Mouse (Mus musculus) adrenal gland, postnatal 25 days (tissue): Measurements from ENCODE around the gene Tssk3. TPM values are rescaled to one million over a fixed set of nuclear protein-coding genes. Genes with fewer than 3 reads are reported as not detected.
"Not testable (repeated sequence)": the region's sequence is repeated elsewhere in the genome, so short reads cannot be mapped to it uniquely, and the experiment has no call there.

Experiments used
- DNase-seq: peaks from one replicate; pipeline ENCODE4 v3.0.0; 2021; ENCODE audit warnings: mixed read lengths
- long read RNA-seq: library from polyadenylated mRNA; stranded (forward); transcript quantifications from one replicate; pipeline ENCODE4 v2.0.0, GENCODE M21; 2021
- total RNA-seq: library from RNA; stranded (reverse); gene quantifications from 2 replicates; pipeline ENCODE4 v1.2.3, GENCODE M21; 2021

Gene Tssk3
- not detected in 2 replicates for total RNA-seq
- long read RNA-seq: 0 reads

DNA sequence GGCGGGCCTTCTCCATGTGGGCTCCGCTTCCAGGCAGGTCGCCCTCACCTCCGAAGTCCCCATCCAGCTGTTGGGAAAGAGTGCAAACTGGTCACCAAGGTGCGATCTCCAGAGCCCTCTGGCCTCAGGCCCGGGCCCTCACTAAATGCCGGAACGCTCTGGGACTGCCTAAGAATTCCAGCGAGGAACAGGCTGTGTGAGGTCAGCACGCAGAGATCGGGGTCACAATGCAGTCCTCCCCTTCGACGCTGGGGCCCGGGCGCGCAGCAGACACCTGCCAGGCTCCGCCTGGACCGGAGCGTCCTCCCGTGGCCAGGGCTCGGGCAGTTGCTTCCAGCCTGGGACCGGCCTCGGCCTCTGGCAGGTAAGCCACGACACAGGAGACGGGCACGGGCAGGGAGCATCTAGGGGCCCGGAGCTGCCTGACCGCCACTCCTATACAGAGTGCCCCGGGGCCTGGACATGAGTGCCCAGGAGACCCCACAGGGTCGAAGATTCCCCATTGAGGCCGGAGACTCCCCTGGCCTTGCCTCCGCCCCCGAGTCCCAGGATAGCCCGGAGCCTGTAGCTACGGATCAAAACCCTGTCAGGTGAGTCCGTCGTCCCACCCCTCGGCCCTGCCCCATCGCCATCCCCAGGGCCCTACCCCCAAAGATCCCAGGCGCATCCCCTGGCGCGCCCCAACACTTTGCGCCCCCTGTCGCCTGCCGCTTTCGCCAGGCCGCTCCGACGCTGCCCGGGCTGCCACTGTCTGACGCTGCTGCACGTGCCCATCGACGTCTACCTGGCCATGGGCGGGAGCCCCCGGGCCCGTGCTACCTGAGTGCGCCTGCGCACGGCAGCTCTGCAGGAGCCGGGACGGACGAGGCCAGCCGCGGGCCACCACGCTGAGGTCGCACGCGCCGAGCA, at the start of gene Tssk3, which contains the start of gene Fam229a:
Tssk3 (minus strand) TSS at position 51 of the 909 bp plus-strand sequence.
Fam229a (plus strand) TSS at position 219 of the 909 bp plus-strand sequence.
- DNase-seq: no peak

DNA sequence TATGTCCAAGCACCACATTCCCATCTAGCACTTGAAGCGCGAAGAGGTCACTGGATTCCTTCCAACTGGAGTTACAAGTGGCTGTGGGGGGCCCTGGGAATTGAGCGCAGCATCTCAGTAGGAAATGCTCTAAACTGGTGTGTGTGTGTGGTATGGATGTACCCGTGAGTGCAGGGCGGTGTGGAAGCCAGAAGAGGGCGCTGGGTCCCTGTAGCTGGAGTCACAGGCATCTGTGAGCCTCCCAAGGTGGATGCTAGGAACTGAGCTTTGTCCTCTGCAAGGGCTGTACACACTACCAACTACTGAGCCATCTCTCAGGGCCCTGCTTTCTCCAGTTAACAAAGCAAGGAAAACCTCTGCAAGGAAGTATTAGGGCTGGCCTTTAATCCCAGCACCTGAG, 49.2 kb upstream of the Tssk3 start:
- DNase-seq: peak; percentile 19

DNA sequence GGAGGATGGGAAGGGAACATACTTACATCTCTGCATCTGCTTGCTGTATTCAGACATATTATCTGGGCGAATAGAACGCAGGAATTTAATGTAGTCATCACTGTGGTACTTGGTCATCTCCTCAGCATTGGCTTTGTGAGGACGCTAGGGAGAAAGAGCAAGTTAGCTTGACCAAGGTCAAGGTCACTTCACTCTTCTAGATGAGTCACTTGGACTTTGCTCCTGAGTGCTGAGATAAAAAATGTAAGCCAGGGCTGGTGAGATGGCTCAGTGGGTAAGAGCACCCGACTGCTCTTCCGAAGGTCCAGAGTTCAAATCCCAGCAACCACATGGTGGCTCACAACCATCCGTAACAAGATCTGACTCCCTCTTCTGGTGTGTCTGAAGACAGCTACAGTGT, 38.1 kb upstream of the Tssk3 start:
- DNase-seq: not testable (repeated sequence)

DNA sequence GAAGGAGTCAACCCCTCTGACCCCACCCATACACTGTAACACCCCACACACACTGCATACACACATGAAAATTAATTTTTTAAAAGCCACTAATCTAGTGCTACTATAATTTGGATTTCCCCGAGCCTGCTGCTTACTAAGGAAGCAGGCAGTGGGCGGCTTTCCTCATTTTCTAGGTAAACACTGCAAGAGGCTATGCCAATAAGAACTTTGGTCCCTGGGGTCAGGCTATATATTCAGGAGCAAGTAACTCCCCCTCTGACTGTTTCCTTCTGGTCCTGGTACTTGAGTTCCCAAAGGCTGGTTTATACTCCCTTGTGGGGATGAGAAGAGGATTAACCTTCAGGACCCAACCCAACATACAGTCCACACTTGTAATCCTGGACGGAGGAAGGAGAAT, 35.1 kb upstream of the Tssk3 start:
- no peak for DNase-seq

DNA sequence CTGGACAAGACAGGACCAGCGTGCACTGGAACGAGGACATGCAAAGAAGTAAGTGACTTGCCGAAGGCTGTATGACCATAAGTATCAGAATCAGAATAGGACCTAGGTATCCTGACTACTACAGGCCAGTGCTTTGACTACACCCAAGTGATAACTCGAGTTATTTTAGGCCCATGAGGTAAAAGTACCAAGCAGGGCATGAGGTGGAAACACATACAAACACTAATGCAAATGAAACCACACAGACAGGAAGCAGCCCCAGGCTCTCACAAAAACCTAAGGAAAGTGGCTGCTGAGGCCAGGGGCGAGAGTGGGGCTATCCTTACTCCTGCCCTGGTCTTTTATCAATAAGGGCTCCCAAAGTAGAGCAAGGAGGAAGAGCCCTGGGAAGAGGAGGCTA, 34.5 kb upstream of the Tssk3 start:
- DNase-seq: no peak

DNA sequence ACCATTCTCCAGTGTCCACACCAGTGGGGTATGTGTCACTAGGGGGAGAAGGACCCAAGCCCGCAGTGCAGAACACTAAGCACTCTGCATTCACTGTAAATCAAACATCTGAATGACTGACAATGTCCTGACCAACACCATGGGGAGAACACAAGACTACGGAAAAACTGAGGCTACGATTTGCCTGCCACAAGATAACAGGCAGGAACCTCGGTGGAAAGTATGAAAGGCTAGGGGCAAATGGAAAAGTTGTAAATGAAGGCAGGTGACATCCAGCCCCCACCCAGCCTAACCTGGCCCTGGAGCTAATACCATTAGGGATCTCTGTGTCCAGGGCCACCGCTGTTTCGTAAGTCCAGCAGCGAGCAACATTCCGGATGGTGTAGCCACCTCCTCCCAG, 27.7 kb upstream of the Tssk3 start:
- DNase-seq: no peak

DNA sequence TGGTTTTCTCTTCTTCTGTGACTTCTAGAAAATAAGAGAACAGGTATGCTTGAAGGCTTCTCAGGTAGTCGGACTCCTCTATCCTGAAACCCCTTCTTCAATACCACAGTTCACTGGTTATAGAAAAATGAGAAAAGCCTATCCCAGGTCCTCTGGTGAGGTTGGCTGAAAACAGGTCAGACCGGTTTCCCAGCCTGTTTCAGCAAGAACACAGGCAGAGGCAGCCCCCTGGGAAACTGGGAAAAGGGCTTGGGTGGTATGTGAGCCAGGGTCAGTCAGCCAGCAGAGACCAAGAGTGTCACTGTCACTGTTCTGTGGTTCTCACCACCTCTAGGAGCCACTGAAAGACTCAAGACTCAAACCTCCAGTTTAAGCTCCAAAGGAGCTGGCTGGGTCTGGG, 26.1 kb upstream of the Tssk3 start:
- no peak for DNase-seq

DNA sequence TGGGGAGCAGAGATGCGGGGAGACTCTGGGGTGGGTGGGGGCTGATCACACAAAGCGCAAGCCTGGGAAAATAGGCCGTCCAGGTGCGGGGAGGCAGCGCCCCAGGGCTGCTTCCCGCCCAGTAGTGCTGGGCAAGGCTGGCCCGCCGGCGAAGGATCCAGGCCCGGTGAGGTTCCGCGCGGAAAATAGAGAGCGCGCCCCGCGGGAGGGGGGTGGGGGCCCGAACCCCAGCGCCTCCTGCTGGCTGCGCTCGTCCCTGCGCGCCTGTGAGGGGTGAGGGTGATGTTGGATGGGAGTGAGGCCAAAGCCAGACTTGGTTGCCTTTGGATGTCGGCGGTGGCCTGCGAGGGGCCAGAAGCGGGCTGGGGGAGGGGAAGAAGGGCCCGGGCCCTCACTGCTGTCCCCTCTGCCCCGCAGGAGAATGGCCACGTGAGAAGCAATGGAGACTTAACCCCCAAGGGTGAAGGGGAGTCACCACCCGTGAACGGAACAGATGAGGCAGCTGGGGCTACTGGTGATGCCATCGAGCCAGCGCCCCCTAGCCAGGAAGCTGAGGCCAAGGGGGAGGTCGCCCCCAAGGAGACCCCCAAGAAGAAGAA, 23.6 kb upstream of the Tssk3 start:
- peak; percentile 76 for DNase-seq

DNA sequence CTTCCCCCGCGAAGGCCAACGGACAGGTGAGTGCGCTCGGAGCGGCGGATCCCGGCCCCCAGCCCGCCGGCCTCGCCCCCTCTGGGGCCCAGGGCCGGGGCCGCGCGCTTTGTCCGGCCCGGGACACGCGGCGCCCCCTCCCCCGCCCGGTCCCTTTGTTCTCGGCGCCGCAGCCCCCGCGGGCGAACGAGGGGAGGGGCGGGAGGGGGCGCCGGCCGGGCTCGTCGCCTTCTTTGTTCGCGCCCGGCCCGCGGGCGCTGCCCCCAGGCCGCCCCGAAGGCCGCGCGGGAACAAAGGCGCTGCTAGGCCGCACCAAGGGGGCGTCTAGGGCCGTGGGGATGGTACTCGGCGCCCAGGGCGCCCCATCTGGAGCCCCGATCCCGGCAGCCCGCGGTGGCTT, 23.1 kb upstream of the Tssk3 start:
- no peak for DNase-seq

DNA sequence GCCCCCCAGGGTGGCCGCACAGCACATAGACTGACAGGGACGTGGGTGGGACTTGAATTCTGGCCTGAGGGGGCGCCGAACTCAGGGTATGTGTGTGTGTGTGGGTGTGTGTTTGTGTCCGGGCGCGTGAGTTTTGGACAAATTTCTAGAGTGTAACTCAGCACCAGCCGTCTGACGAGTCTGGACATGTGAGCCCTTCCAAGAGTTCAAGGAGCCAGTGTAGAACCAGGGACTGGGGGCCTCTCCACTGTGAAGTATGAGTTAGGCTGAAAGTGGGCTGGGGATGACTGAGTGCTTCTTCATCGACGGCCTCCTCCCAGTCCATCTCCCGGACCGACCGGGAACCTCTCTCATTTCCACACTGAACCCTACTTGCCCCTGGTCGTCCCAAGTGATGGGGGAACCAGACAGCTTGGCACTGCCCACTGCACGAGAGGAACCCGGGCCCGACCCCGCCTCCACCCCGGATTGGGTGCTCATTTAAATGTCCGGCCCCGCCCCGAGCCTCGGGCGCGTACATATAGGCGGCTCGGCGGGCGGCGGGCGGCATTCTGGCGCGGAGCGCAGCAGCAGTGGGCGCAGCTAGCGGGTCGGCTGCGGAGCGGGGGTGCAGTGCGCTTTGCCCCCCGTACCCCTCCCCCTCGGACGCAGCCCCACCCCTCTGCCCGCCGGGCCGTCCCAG, 22.4 kb upstream of the Tssk3 start, which contains the start of gene Marcksl1:
Marcksl1 (plus strand) TSS at position 496 of the 682 bp plus-strand sequence.
- peak; percentile 89 for DNase-seq

DNA sequence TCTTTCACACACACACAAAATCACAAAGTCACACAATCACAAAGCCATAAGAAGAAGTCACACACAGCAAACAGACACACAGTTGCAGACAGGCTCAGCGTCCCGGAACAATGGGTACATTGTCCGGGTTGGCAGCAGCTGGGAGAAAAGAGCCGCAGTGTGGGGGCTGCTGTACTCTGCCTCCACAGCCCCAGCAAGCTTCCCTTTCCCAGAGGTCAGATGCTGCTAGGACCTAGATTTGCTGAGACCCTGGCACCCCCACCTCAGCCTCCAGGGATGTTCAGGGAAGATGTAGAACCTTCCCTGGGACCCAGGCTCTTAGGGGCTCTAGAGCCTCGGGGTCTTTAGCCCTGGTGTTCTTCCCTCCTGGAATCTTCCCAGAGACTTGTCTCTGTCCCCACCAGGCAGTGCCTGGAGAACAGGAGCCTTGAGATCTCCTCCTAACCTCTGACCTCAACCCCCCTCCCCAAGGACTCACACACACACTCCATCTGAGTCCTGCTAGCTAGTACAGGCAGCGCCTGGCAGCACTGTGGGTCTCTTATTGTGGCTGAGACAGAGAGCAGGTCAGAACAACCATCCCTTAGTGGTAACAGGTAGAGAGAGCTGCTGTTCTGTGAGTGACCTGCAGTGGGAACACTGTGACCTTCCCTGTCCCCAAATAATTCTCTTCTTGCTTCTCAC, 20.7 kb upstream of the Tssk3 start:
- DNase-seq: no peak

DNA sequence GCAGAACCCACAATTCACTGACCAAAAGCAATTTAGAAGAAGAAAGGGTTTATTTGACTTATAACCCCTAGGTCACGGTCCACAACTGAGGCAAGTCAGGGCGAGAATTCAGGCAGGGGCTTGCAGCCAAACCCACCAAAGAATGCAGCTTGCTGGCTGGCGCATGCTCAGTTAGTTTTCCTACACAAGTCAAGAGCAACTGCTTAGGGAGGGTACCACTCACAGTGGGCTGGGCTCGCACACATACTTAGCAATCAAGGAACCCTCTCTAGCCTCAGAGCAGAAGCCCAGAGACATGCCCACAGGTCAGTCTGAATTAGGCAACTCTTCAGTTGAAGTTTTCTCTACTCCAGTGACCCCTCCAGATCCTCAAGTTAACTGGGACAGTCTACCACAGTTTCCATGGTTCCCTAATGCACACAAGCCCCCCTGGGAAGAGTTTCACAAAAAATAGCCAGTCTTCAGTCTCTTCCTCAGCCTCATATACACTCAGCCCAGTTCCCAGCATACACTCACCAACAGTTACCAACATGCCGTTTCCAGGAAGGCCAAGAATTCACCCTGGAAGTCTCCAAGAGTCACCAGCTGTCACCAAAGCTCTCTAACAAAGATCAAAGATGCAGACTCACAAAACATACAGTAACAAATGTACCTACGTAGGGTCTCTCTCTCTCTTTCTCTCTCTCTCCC, 20.0 kb upstream of the Tssk3 start:
- no peak for DNase-seq

DNA sequence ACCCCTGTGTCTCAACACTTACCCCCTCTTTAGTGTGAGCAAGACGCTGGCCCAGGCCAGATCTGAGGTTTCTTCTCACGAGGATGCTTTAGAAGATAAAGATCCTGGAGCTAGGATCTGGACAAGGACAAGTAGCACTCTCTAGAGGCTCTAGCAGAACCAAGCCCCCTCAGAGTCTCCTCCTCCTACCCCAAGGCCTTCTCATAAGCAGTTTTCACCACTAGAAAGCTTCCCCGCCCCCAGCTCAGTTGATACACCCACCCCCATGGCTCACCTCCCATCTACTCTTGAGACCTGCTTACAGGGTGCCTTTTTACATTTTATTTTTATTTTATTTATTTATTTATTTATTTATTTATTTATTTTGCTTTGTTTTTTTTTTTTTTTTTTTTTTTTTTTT, 18.8 kb upstream of the Tssk3 start:
- DNase-seq: no peak

DNA sequence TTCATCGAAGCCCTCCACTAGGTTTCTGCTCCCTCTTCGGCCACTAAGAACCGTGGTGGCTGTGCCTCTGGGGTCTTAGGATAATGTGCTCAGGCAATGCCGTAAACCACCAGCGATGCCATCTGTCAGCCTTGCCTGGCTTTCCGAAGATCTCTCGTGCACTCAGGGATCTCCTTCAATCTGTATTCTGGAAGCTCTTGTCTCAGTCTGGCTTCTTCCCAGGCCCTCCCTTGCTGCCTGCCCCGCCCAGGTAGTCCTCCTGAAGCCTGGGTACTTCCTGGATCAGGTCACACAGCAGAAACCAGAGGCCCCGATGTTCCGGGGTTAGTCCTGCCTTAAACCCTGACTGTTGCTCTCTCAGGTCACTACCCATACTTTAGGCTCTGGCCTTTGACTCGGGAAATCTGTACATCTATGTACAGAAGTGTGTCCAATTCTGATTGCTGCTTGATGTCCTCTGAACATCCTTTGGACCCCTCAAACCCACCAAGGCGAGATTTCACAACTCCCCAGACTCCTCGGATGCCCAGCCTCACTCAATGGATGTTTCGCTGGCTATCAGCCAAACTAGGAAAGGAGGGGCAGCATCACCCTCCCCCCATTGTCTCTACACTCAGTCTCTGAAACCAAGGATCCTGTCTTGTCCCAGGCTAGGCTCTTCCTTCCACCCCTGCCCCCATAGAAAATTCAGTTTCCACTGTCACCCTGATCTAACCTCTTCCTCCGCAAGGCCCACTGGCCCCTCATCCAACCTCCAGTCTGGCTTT, 18.2 kb upstream of the Tssk3 start:
- DNase-seq: no peak

DNA sequence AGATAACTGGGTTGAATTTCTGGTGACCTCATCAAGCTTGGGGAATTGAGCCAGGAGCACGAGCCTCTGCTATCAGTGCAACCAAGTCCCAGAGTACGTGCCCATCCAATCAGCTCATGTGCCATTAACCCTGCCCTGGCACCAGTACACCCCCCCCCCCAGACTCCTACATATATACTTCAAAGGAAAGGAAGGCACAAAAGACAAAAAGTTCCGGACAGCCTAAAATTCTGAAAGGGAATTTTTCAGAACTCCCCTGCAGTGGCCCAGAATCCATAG, 17.4 kb upstream of the Tssk3 start:
- no peak for DNase-seq

DNA sequence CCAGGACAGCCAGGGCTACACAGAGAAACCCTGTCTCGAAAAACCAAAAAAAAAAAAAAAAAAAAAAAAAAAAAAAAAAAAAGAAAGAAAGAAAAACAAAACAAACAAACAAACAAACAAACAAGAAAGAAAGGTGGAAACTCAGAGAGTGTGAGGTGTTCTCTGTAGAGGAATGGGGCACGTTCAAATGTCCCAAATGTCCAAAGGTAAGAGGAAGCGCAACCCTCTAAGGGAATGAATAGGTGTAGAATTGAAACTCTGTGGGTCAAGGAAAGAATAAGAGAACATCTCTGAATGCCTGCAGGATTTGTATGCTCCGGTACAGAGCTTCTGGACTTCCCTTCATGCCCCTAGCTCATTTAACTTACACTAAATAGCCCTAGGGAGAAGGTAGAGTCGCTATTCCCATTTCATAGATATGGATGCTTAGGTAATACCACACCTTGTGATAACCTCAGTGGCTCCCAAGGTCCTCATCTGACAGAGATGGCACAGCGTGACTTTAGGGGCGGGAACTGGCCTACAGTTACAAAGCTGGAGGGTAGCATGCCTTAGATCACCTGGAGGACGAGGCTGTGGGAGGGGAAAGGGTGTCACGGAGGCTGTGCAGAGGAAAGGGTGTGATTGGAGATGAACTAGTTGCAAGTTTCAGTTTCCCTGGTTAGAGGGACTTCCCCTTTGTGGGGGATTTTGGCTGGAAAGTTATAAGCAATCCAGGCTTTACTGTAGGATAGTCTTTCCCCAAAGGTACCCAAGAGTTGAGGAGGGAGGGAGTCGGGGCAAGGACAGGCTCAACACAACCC, 16.8 kb upstream of the Tssk3 start:
- no peak for DNase-seq

DNA sequence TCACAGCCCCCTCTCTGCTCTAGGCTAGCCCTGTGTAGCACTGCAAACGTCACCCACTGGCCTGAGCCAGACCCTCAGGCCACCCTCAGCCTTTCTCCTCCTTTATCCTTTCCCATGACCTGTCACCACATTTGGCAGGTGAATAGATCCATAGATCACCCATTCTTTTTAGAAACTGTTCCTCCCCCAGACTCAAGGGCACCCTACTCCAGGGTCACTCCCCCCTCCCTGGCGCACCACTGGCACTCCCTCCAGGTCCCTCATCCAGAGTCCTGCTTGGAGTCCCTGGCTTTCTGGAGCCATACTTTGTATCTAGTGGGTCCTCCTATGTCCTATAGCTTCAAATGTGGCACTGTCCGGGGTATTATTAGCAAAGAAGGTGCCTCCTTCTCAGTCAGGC, 14.7 kb upstream of the Tssk3 start:
- DNase-seq: no peak

DNA sequence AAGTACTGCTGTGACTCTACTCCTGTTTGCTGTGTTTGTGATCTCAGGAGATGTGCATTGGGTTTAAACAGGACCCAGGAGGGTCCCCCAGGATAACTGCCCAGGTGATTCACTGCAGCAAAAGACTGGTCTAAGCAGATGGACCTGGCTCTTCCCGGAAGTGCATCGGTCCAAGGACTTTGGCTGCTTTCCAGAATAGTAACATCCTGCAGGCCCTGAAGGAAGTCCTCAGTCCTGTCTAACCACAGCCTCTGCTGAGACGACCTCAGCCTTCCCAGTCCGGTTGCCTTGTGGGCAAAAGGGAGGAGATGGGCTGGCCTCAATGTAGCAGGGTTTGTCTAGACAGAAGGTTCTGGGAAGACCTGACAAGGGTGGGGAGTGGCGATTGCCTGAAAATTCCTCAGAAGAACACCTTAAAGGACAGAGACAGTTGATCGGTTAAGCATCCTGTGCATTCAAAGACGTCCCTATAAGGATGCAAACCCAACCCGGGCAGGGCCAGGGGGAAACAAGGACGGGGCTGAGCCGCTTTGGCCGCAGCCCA, 12.2 kb upstream of the Tssk3 start:
- no peak for DNase-seq

DNA sequence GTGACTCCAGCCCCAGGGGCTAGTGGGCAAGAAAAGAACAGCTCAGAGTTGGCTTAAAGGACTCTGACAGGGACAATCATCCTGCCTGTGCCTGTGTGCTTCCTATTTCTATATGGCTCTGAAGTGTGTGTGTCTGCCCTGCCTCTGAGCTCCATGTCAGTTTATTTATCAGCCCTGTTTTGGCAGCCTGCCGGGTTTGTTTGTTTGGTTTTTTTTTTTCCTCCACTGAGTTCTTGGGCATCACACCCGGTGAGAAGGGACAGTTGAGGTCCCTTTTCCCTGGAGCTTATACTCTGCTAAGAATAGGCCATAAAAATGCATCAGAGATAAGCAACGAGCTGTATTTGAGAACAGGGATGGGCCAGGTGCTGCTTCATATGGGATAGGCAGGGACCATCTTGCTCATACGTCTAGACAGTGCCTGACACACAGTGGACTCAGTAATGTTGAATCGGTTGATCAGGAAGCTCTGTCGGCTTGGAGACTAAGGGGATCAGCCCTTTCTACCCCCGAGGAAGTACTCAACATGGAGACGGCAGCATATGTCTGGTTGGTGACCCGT, 11.6 kb upstream of the Tssk3 start:
- no peak for DNase-seq
